Mouse (Mus musculus): Measurements from ENCODE around the gene Gpc6. TPM values are rescaled to one million over a fixed set of nuclear protein-coding genes. Genes with fewer than 3 reads are reported as not detected.

Gpc6 gene
- polyA plus RNA-seq, 1 experiment from 2014 or later, result 14.5 TPM

DNA sequence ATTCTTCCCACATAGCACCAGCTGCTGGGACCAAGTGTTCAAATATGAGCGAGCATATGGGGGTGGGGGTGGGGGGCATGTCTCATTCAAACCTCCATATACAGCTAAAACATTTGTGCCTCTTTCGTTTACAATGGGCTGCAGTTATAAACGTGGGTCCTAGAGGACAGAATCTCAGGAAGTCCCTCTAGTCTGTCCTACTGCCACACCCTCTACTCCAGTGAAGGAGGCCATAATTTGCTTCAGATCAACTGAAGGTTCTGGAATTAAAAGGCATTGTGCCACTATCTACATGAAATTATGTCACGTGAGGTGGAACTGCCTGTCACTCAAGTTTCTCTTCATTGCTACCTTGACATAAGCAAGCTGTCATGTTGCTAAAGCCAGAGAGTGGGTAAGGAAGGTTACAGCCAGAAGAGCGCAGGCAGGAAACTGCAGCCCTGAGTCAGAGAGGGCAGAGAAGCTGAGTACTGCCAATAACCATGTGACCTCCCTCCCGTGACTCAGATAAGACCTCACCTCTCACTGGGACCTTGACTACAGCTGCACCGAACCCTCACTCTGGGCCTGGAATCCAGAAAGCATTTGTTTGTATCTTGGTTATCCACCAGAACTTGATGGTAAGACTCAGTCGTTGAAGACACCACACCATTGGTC, 1067.6 kb downstream of the Gpc6 start:
- peaks cover 3% of the 10 kb centered on the region; the same call in 1 of the 2 replicates for H3K9me3 ChIP-seq (ENCODE audit: control insufficient read depth, low read length)
- peaks cover 75% of the 10 kb centered on the region for H3K27me3 ChIP-seq (ENCODE audit: control insufficient read depth, insufficient read depth, low read length)
- H3K4me2 ChIP-seq (ENCODE audit: low read length), result no peak overlapping the region
- no peak overlapping the region for H3K27ac ChIP-seq (replicated peaks in 1 of 2; ENCODE audit: control insufficient read depth in 1 of 2, insufficient read depth in 1 of 2, low read depth in 2 of 2, low read length in 2 of 2)
- no peaks in the 10 kb centered on the region for H3K36me3 ChIP-seq (ENCODE audit: control insufficient read depth, insufficient read depth, low read length)
- ATAC-seq (ENCODE audit: insufficient number of reproducible peaks, insufficient read depth, low FRiP score, low read depth), result no peak
- H3K4me1 ChIP-seq (ENCODE audit: control insufficient read depth in 2 of 2, insufficient read depth in 2 of 2, low read length in 2 of 2), result no peaks in the 10 kb centered on the region
- 58% methylated on average over 8 of the region's 8 CpGs for WGBS
- H3K4me3 ChIP-seq (ENCODE audit: control insufficient read depth in 1 of 2, insufficient read depth in 1 of 2, low read depth in 1 of 2, low read length in 2 of 2), result no peak overlapping the region
- no peak overlapping the region for H3K9ac ChIP-seq (ENCODE audit: low read length)

DNA sequence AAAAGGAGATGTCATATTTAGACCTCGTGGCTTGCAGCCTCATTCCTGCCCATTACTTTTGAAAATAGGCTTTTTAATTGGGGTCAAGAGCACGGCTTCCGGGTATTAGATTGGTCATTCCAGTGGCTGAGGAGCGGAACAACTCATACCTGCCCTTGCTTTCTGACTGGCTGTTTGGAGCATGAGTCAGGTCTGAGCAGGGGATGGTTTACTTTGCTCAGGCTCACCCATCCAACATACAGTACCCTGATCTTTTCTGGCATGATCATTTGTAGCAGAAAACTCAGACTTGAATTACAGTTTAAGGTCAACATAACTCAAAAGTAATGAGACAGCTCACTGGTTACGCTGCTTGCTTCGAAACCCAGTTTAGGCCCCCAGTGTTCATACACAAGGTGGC, 1068.7 kb downstream of the Gpc6 start:
- no peak for ATAC-seq (ENCODE audit: insufficient number of reproducible peaks, insufficient read depth, low FRiP score, low read depth)
- peaks cover 74% of the 10 kb centered on the region for H3K27me3 ChIP-seq (ENCODE audit: control insufficient read depth, insufficient read depth, low read length)

DNA sequence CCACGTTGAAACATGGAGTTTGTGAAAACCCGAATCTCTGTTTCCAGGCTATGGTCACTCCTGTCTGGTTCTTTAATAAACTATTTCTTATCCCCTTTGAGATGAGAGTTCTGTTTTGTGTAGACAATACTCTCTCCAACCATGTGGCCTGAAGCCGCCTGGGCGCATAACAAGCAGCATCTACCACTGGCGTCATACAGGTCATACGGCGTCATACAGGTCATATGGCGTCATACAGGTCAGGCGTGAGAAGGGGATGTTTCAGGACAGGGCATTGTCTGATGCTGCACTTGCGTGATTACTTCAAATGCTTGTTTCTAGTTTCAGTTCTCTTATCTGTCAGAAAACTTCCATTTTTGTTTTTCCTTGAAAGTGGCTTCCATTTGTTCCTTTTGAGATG, 1079.3 kb downstream of the Gpc6 start:
- WGBS, result 87% methylated on average over 10 of the region's 10 CpGs
- Histone ChIP-seq H3K4me1 (ENCODE audit: control insufficient read depth in 2 of 2, insufficient read depth in 2 of 2, low read length in 2 of 2) (peaks cover 12 to 20% of the 10 kb centered on the region in 2 experiments), H3K27me3 (ENCODE audit: control insufficient read depth, insufficient read depth, low read length) (peaks cover 71% of the 10 kb centered on the region), H3K4me2 (ENCODE audit: low read length) (no peak overlapping the region), H3K9ac (ENCODE audit: low read length) (no peak overlapping the region), H3K27ac (replicated peaks in 1 of 2; ENCODE audit: control insufficient read depth in 1 of 2, insufficient read depth in 1 of 2, low read depth in 2 of 2, low read length in 2 of 2) (no peak overlapping the region), H3K9me3 (ENCODE audit: control insufficient read depth, low read length) (no peaks in the 10 kb centered on the region), H3K4me3 (ENCODE audit: control insufficient read depth in 1 of 2, insufficient read depth in 1 of 2, low read depth in 1 of 2, low read length in 2 of 2) (no peak overlapping the region), H3K36me3 (ENCODE audit: control insufficient read depth, insufficient read depth, low read length) (no peaks in the 10 kb centered on the region)
- no peak for ATAC-seq (ENCODE audit: insufficient number of reproducible peaks, insufficient read depth, low FRiP score, low read depth)

More for the DNA sequence above, 1068.7 kb downstream of the Gpc6 start:
- no peak overlapping the region for H3K4me2 ChIP-seq (ENCODE audit: low read length)
- H3K27ac ChIP-seq (replicated peaks in 1 of 2; ENCODE audit: control insufficient read depth in 1 of 2, insufficient read depth in 1 of 2, low read depth in 2 of 2, low read length in 2 of 2), result no peak overlapping the region
- WGBS, result 84% methylated on average over 6 of the region's 6 CpGs
- H3K4me1 ChIP-seq (ENCODE audit: control insufficient read depth in 2 of 2, insufficient read depth in 2 of 2, low read length in 2 of 2), result no peaks in the 10 kb centered on the region
- H3K4me3 ChIP-seq (ENCODE audit: control insufficient read depth in 1 of 2, insufficient read depth in 1 of 2, low read depth in 1 of 2, low read length in 2 of 2), result no peak overlapping the region
- no peak overlapping the region for H3K9ac ChIP-seq (ENCODE audit: low read length)
- no peaks in the 10 kb centered on the region for H3K36me3 ChIP-seq (ENCODE audit: control insufficient read depth, insufficient read depth, low read length)
- peaks cover 3% of the 10 kb centered on the region; the same call in 1 of the 2 replicates for H3K9me3 ChIP-seq (ENCODE audit: control insufficient read depth, low read length)

DNA sequence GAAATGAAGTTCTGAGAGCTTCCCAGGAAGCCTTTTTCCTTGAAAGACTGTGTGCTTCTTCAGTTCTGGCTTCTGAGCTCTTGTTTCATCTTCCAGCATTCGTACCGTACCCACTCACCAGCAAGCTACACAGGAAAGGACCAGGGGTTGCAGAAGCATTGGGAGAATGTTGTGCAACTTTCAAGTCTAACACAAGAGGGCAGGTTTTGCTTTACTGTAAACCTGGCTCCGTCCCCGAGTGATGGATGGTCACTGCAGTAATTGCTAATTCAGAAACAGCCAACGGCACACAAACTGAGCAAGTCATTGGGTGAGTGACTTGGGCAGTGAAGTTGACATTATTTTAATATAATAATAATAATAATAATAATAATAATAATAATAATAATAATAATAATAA, 1080.6 kb downstream of the Gpc6 start:
- H3K4me2 ChIP-seq (ENCODE audit: low read length), result no peak overlapping the region
- peaks cover 79% of the 10 kb centered on the region for H3K27me3 ChIP-seq (ENCODE audit: control insufficient read depth, insufficient read depth, low read length)
- H3K27ac ChIP-seq (replicated peaks in 1 of 2; ENCODE audit: control insufficient read depth in 1 of 2, insufficient read depth in 1 of 2, low read depth in 2 of 2, low read length in 2 of 2), result no peak overlapping the region
- 10% methylated on average over 5 of the region's 5 CpGs for WGBS
- H3K9me3 ChIP-seq (ENCODE audit: control insufficient read depth, low read length), result no peaks in the 10 kb centered on the region
- ATAC-seq (ENCODE audit: insufficient number of reproducible peaks, insufficient read depth, low FRiP score, low read depth), result no peak
- peaks cover 8 to 14% of the 10 kb centered on the region in 2 experiments; a peak in 3 of 4 replicates for H3K4me1 ChIP-seq (ENCODE audit: control insufficient read depth in 2 of 2, insufficient read depth in 2 of 2, low read length in 2 of 2)
- H3K9ac ChIP-seq (ENCODE audit: low read length), result no peak overlapping the region
- H3K4me3 ChIP-seq (ENCODE audit: control insufficient read depth in 1 of 2, insufficient read depth in 1 of 2, low read depth in 1 of 2, low read length in 2 of 2), result no peak overlapping the region
- no peaks in the 10 kb centered on the region for H3K36me3 ChIP-seq (ENCODE audit: control insufficient read depth, insufficient read depth, low read length)

DNA sequence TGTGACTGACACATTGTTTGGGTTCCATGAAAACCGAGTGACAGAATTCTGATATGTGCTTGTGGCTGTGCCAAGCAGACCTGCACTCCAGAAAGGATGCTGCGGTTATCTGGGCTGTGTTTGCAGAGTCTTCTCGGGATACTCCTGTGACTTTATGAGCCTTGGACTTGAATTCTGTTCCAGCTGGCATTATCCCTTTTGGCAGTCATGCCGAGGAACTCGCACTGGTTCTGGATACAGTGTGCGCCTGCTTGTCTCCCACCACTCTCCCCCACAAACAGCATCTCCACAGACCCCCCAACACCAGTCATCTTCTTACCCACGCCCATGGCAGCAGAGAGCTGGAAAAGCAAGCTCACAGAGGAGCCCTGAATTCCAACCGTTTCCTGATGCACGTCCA, 1084.4 kb downstream of the Gpc6 start:
- 62% methylated on average over 9 of the region's 9 CpGs for WGBS
- Histone ChIP-seq H3K4me2 (ENCODE audit: low read length) (no peak overlapping the region), H3K9ac (ENCODE audit: low read length) (no peak overlapping the region), H3K4me1 (ENCODE audit: control insufficient read depth in 2 of 2, insufficient read depth in 2 of 2, low read length in 2 of 2) (no peaks in the 10 kb centered on the region), H3K27me3 (ENCODE audit: control insufficient read depth, insufficient read depth, low read length) (peaks cover 59% of the 10 kb centered on the region), H3K36me3 (ENCODE audit: control insufficient read depth, insufficient read depth, low read length) (no peaks in the 10 kb centered on the region), H3K4me3 (ENCODE audit: control insufficient read depth in 1 of 2, insufficient read depth in 1 of 2, low read depth in 1 of 2, low read length in 2 of 2) (no peak overlapping the region), H3K27ac (replicated peaks in 1 of 2; ENCODE audit: control insufficient read depth in 1 of 2, insufficient read depth in 1 of 2, low read depth in 2 of 2, low read length in 2 of 2) (no peak overlapping the region), H3K9me3 (ENCODE audit: control insufficient read depth, low read length) (no peaks in the 10 kb centered on the region)
- ATAC-seq (ENCODE audit: insufficient number of reproducible peaks, insufficient read depth, low FRiP score, low read depth), result no peak

DNA sequence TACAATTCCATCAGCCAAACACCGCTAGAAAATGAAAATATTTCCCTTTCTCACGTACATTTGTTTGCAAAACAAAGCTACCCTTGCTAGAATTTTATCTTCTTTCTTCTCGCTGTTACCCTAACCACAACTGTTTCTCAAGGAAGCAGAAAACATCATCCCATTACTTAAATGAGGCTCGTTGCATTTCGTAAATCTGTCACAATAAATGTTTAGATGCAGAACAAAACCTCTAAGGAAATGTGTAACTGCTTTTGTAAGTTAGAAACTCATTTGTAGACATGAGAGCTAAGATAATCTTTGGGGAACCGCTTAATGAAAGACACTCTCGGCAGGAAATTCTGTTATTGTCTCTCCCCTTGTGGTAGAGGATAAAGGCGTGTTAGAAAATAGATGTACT, 1088.1 kb downstream of the Gpc6 start:
- peaks cover 40% of the 10 kb centered on the region for H3K27me3 ChIP-seq (ENCODE audit: control insufficient read depth, insufficient read depth, low read length)
- H3K36me3 ChIP-seq (ENCODE audit: control insufficient read depth, insufficient read depth, low read length), result no peaks in the 10 kb centered on the region
- no peak for ATAC-seq (ENCODE audit: insufficient number of reproducible peaks, insufficient read depth, low FRiP score, low read depth)
- no peak overlapping the region for H3K4me3 ChIP-seq (ENCODE audit: control insufficient read depth in 1 of 2, insufficient read depth in 1 of 2, low read depth in 1 of 2, low read length in 2 of 2)
- H3K4me2 ChIP-seq (ENCODE audit: low read length), result no peak overlapping the region
- H3K9ac ChIP-seq (ENCODE audit: low read length), result no peak overlapping the region
- H3K27ac ChIP-seq (replicated peaks in 1 of 2; ENCODE audit: control insufficient read depth in 1 of 2, insufficient read depth in 1 of 2, low read depth in 2 of 2, low read length in 2 of 2), result no peak overlapping the region
- WGBS, result 75% methylated on average over 8 of the region's 8 CpGs
- no peaks in the 10 kb centered on the region for H3K4me1 ChIP-seq (ENCODE audit: control insufficient read depth in 2 of 2, insufficient read depth in 2 of 2, low read length in 2 of 2)
- no peaks in the 10 kb centered on the region for H3K9me3 ChIP-seq (ENCODE audit: control insufficient read depth, low read length)

DNA sequence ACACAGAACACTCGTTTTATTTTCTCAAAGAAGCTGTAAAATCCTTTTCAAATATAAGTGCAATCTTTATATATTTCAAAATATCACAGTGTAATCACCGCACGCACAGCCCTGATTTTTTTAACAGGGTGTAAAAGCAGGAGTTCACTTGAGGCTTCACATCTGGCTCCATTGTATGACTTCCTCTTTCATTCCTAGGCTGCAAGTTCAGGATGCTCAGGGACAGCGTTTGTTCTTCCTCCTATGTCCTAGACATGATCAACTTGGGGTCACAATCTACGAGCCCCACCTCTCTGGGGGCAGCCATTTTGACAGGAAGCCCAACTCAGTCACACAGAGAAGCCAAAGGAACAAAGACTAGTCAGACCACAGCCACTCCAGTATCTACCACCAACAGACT, 1094.2 kb downstream of the Gpc6 start:
- WGBS, result 71% methylated on average over 5 of the region's 5 CpGs
- no peaks in the 10 kb centered on the region for H3K4me1 ChIP-seq (ENCODE audit: control insufficient read depth in 2 of 2, insufficient read depth in 2 of 2, low read length in 2 of 2)
- H3K9ac ChIP-seq (ENCODE audit: low read length), result no peak overlapping the region
- no peaks in the 10 kb centered on the region for H3K9me3 ChIP-seq (ENCODE audit: control insufficient read depth, low read length)
- H3K4me3 ChIP-seq (ENCODE audit: control insufficient read depth in 1 of 2, insufficient read depth in 1 of 2, low read depth in 1 of 2, low read length in 2 of 2), result no peak overlapping the region
- H3K4me2 ChIP-seq (ENCODE audit: low read length), result no peak overlapping the region
- peaks cover 22% of the 10 kb centered on the region; the same call in 1 of the 2 replicates for H3K27me3 ChIP-seq (ENCODE audit: control insufficient read depth, insufficient read depth, low read length)
- no peak for ATAC-seq (ENCODE audit: insufficient number of reproducible peaks, insufficient read depth, low FRiP score, low read depth)
- H3K36me3 ChIP-seq (ENCODE audit: control insufficient read depth, insufficient read depth, low read length), result no peaks in the 10 kb centered on the region
- H3K27ac ChIP-seq (replicated peaks in 1 of 2; ENCODE audit: control insufficient read depth in 1 of 2, insufficient read depth in 1 of 2, low read depth in 2 of 2, low read length in 2 of 2), result no peak overlapping the region

Measured in heart, embryonic 14.5 days (tissue).